Mouse (Mus musculus): Measurements from ENCODE around the gene 9530053A07Rik.

DNA sequence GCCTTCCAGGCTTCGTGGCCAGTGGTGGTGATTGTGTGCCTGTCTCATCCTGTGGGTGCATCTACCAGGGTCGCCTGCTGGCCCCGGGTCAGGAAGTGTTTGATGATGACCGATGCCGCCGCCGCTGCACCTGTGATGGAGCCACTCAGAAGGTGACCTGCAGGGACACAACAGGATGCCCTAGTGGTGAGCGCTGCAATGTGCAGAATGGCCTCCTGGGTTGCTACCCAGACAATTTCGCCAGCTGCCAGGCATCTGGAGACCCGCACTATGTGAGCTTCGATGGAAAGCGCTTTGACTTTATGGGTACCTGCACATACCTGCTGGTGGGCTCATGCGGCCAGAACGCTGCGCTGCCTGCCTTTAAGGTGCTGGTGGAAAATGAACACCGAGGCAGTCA lies 43.0 kb upstream of the 9530053A07Rik start:
- no peak for TF ChIP-seq CTCF (IDR thresholded peaks at IDR 0.05 in 2 of 3, conservative IDR thresholded peaks at IDR 0.05 in 1 of 3; ENCODE audit: control insufficient read depth in 1 of 3, insufficient read depth in 1 of 3, low read depth in 2 of 3, low read length in 3 of 3, poor library complexity in 1 of 3, severe bottlenecking in 1 of 3)
- no peak for TF ChIP-seq RCOR1 (IDR thresholded peaks at IDR 0.05; ENCODE audit: low read depth, low read length)
- no peak for TF ChIP-seq MAX (IDR thresholded peaks at IDR 0.05; ENCODE audit: low read length)
- TF ChIP-seq ZMIZ1 (IDR thresholded peaks at IDR 0.05; ENCODE audit: low read depth, low read length), result no peak
- no peak for TF ChIP-seq MEF2A (IDR thresholded peaks at IDR 0.05; ENCODE audit: extremely low read depth, insufficient replicate concordance, low read depth, low read length, poor library complexity, severe bottlenecking)
- TF ChIP-seq KAT2A (conservative IDR thresholded peaks at IDR 0.05; ENCODE audit: low read depth, low read length), result no peak
- TF ChIP-seq MYC (IDR thresholded peaks at IDR 0.05; ENCODE audit: low read depth, low read length), result no peak
- TF ChIP-seq ZKSCAN1 (IDR thresholded peaks at IDR 0.05; ENCODE audit: low read depth, low read length), result no peak
- TF ChIP-seq HCFC1 (IDR thresholded peaks at IDR 0.05; ENCODE audit: low read depth, low read length), result no peak
- no peak for TF ChIP-seq POLR2A (IDR thresholded peaks at IDR 0.05; ENCODE audit: control insufficient read depth in 1 of 2, insufficient read depth in 1 of 2, low read depth in 1 of 2, low read length in 2 of 2, poor library complexity in 1 of 2)
- TF ChIP-seq E2F4 (IDR thresholded peaks at IDR 0.05; ENCODE audit: borderline replicate concordance, low read depth, low read length), result no peak
- TF ChIP-seq EP300 (IDR thresholded peaks at IDR 0.05; ENCODE audit: low read depth in 1 of 2, low read length in 2 of 2), result no peak
- TF ChIP-seq UBTF (IDR thresholded peaks at IDR 0.05; ENCODE audit: borderline replicate concordance, insufficient read depth, low read depth, low read length), result no peak

Measured in MEL (cell line).